Mouse (Mus musculus): Measurements from ENCODE around the gene Ube2d1. TPM values are rescaled to one million over a fixed set of nuclear protein-coding genes. Genes with fewer than 3 reads are reported as not detected.

Gene Ube2d1
- polyA plus RNA-seq, 1 experiment: 34.0 TPM

DNA sequence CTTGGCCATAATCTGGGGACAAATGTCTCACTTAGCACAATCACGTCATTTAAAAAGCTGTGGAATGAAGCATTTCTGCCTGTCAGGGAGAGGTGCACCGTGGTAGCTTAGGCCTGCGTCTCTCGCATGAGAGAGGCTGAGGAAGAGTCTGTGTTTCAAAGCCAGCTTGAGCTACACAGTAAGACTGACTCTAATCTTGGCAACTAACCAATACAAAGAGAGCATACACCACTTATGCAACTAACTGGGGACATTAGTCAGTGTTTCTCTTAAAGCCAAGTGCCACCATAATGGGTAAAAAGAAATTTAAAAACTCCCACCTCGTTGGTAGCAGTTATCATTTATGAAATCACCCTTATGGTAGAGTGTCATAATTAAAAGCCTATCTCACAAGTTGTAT is 43.8 kb upstream of the Ube2d1 start:
- Histone ChIP-seq H3K27me3 (ENCODE audit: control insufficient read depth, insufficient read depth, insufficient read length) (no peaks in the 10 kb centered on the region), H3K36me3 (ENCODE audit: control insufficient read depth, insufficient read depth) (peaks cover 43% of the 10 kb centered on the region), H3ac (ENCODE audit: control insufficient read depth, insufficient read length, low read depth) (no peak overlapping the region), H3K4me3 (ENCODE audit: insufficient read depth, poor library complexity, severe bottlenecking) (no peak overlapping the region), H3K79me3 (ENCODE audit: low read depth) (no peaks in the 10 kb centered on the region), H3K79me2 (ENCODE audit: control insufficient read depth, insufficient read depth) (no peaks in the 10 kb centered on the region)
- no peak for TF ChIP-seq MYOD1 (IDR thresholded peaks at IDR 0.05; ENCODE audit: control insufficient read depth, insufficient read length, low read depth)
- no peak for TF ChIP-seq MAX (IDR thresholded peaks at IDR 0.05)

- H3K79me2 ChIP-seq (ENCODE audit: control insufficient read depth, insufficient read depth): no peaks in the 10 kb centered on the region
- no peaks in the 10 kb centered on the region for H3K79me3 ChIP-seq (ENCODE audit: low read depth)
- H3K36me3 ChIP-seq (ENCODE audit: control insufficient read depth, insufficient read depth): peaks cover 38% of the 10 kb centered on the region
- no peak overlapping the region for H3ac ChIP-seq (ENCODE audit: control insufficient read depth, insufficient read length, low read depth)
- no peaks in the 10 kb centered on the region for H3K27me3 ChIP-seq (ENCODE audit: control insufficient read depth, insufficient read depth, insufficient read length)
- no peak overlapping the region for H3K4me3 ChIP-seq (ENCODE audit: insufficient read depth, poor library complexity, severe bottlenecking)
- no peak for TF ChIP-seq USF1 (IDR thresholded peaks at IDR 0.05; ENCODE audit: low read depth)
- no peak for TF ChIP-seq CEBPB (IDR thresholded peaks at IDR 0.05; ENCODE audit: low read depth)
- TF ChIP-seq CTCF (IDR thresholded peaks at IDR 0.05; ENCODE audit: control insufficient read depth, insufficient read depth, insufficient read length): no peak
- TF ChIP-seq FOSL1 (IDR thresholded peaks at IDR 0.05; ENCODE audit: insufficient read depth, low read length, poor library complexity, severe bottlenecking): no peak
- no peak for TF ChIP-seq MYOD1 (IDR thresholded peaks at IDR 0.05; ENCODE audit: control insufficient read depth, insufficient read length, low read depth)
- no peak for TF ChIP-seq MAX (IDR thresholded peaks at IDR 0.05)
- no peak for TF ChIP-seq MYOG (IDR thresholded peaks at IDR 0.05; ENCODE audit: control insufficient read depth, extremely low read depth, insufficient read length)
Measured at GRCm38 (mm10) chr10:71328382-71328781, 43.3 kb upstream of the Ube2d1 start.

DNA sequence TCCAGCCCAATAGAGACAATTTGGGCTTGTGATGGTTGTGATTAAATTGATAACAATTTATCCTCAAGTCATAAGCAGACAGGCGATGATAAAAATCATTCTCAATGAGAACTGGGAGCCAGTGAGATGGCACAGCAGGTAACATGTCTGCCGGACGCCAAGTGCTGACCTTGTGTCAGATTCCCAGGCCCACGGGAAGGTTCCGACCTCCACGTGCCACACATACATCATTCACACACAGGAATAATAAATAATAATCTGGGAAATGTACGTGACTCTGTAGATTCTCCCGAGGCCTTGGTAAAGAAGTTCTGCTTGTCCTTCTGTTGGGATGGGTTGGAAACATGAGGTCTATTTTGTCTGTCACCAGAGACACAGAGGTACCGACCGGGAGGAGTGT is 42.3 kb upstream of the Ube2d1 start:
- no peak for TF ChIP-seq MAX (IDR thresholded peaks at IDR 0.05)
- no peak for TF ChIP-seq CEBPB (IDR thresholded peaks at IDR 0.05; ENCODE audit: low read depth)
- no peak for TF ChIP-seq USF1 (IDR thresholded peaks at IDR 0.05; ENCODE audit: low read depth)
- no peak for TF ChIP-seq FOSL1 (IDR thresholded peaks at IDR 0.05; ENCODE audit: insufficient read depth, low read length, poor library complexity, severe bottlenecking)
- no peak for TF ChIP-seq CTCF (IDR thresholded peaks at IDR 0.05; ENCODE audit: control insufficient read depth, insufficient read depth, insufficient read length)
- no peak for TF ChIP-seq MYOG (IDR thresholded peaks at IDR 0.05; ENCODE audit: control insufficient read depth, extremely low read depth, insufficient read length)
- TF ChIP-seq MYOD1 (IDR thresholded peaks at IDR 0.05; ENCODE audit: control insufficient read depth, insufficient read length, low read depth): no peak
- Histone ChIP-seq H3K79me2 (ENCODE audit: control insufficient read depth, insufficient read depth) (no peaks in the 10 kb centered on the region), H3ac (ENCODE audit: control insufficient read depth, insufficient read length, low read depth) (no peak overlapping the region)

GRCm38 (mm10) chr10:71326789-71327188 is 41.7 kb upstream of the Ube2d1 start:
- Histone ChIP-seq H3K36me3 (ENCODE audit: control insufficient read depth, insufficient read depth) (peaks cover 28% of the 10 kb centered on the region), H3ac (ENCODE audit: control insufficient read depth, insufficient read length, low read depth) (no peak overlapping the region), H3K4me3 (ENCODE audit: insufficient read depth, poor library complexity, severe bottlenecking) (no peak overlapping the region), H3K79me2 (ENCODE audit: control insufficient read depth, insufficient read depth) (no peaks in the 10 kb centered on the region), H3K27me3 (ENCODE audit: control insufficient read depth, insufficient read depth, insufficient read length) (no peaks in the 10 kb centered on the region), H3K79me3 (ENCODE audit: low read depth) (no peaks in the 10 kb centered on the region)
- TF ChIP-seq CTCF (IDR thresholded peaks at IDR 0.05; ENCODE audit: control insufficient read depth, insufficient read depth, insufficient read length) (peak; percentile 62), MYOD1 (IDR thresholded peaks at IDR 0.05; ENCODE audit: control insufficient read depth, insufficient read length, low read depth) (no peak)

More for the DNA sequence above, 42.3 kb upstream of the Ube2d1 start:
- Histone ChIP-seq H3K27me3 (ENCODE audit: control insufficient read depth, insufficient read depth, insufficient read length) (no peaks in the 10 kb centered on the region), H3K4me3 (ENCODE audit: insufficient read depth, poor library complexity, severe bottlenecking) (no peak overlapping the region), H3K79me3 (ENCODE audit: low read depth) (no peaks in the 10 kb centered on the region), H3K36me3 (ENCODE audit: control insufficient read depth, insufficient read depth) (peaks cover 32% of the 10 kb centered on the region)

GRCm38 (mm10) chr10:71326123-71326522 is 41.1 kb upstream of the Ube2d1 start:
- H3K36me3 ChIP-seq (ENCODE audit: control insufficient read depth, insufficient read depth): peaks cover 21% of the 10 kb centered on the region
- no peak overlapping the region for H3K4me3 ChIP-seq (ENCODE audit: insufficient read depth, poor library complexity, severe bottlenecking)
- TF ChIP-seq USF1 (IDR thresholded peaks at IDR 0.05; ENCODE audit: low read depth) (no peak), MYOD1 (IDR thresholded peaks at IDR 0.05; ENCODE audit: control insufficient read depth, insufficient read length, low read depth) (no peak), MYOG (IDR thresholded peaks at IDR 0.05; ENCODE audit: control insufficient read depth, extremely low read depth, insufficient read length) (no peak), CTCF (IDR thresholded peaks at IDR 0.05; ENCODE audit: control insufficient read depth, insufficient read depth, insufficient read length) (no peak), MAX (IDR thresholded peaks at IDR 0.05) (no peak), CEBPB (IDR thresholded peaks at IDR 0.05; ENCODE audit: low read depth) (no peak), FOSL1 (IDR thresholded peaks at IDR 0.05; ENCODE audit: insufficient read depth, low read length, poor library complexity, severe bottlenecking) (no peak)

GRCm38 (mm10) chr10:71323669-71324068 is 38.6 kb upstream of the Ube2d1 start:
- Histone ChIP-seq H3K36me3 (ENCODE audit: control insufficient read depth, insufficient read depth) (no peaks in the 10 kb centered on the region), H3ac (ENCODE audit: control insufficient read depth, insufficient read length, low read depth) (no peak overlapping the region), H3K79me3 (ENCODE audit: low read depth) (no peaks in the 10 kb centered on the region), H3K27me3 (ENCODE audit: control insufficient read depth, insufficient read depth, insufficient read length) (no peaks in the 10 kb centered on the region), H3K4me3 (ENCODE audit: insufficient read depth, poor library complexity, severe bottlenecking) (no peak overlapping the region), H3K79me2 (ENCODE audit: control insufficient read depth, insufficient read depth) (no peaks in the 10 kb centered on the region)
- no peak for TF ChIP-seq CTCF (IDR thresholded peaks at IDR 0.05; ENCODE audit: control insufficient read depth, insufficient read depth, insufficient read length)
- no peak for TF ChIP-seq MYOD1 (IDR thresholded peaks at IDR 0.05; ENCODE audit: control insufficient read depth, insufficient read length, low read depth)
- no peak for TF ChIP-seq CEBPB (IDR thresholded peaks at IDR 0.05; ENCODE audit: low read depth)
- no peak for TF ChIP-seq MYOG (IDR thresholded peaks at IDR 0.05; ENCODE audit: control insufficient read depth, extremely low read depth, insufficient read length)
- no peak for TF ChIP-seq FOSL1 (IDR thresholded peaks at IDR 0.05; ENCODE audit: insufficient read depth, low read length, poor library complexity, severe bottlenecking)
- TF ChIP-seq MAX (IDR thresholded peaks at IDR 0.05): no peak
- no peak for TF ChIP-seq USF1 (IDR thresholded peaks at IDR 0.05; ENCODE audit: low read depth)

More at GRCm38 (mm10) chr10:71326123-71326522, 41.1 kb upstream of the Ube2d1 start:
- Histone ChIP-seq H3K79me2 (ENCODE audit: control insufficient read depth, insufficient read depth) (no peaks in the 10 kb centered on the region), H3ac (ENCODE audit: control insufficient read depth, insufficient read length, low read depth) (no peak overlapping the region), H3K79me3 (ENCODE audit: low read depth) (no peaks in the 10 kb centered on the region), H3K27me3 (ENCODE audit: control insufficient read depth, insufficient read depth, insufficient read length) (no peaks in the 10 kb centered on the region)

All from C2C12 (cell line).